Mouse (Mus musculus): ENCODE measurements around the gene Got1. TPM values are rescaled to one million over a fixed set of nuclear protein-coding genes. Genes with fewer than 3 reads are reported as not detected.

Got1 gene
- polyA plus RNA-seq, 1 experiment from 2014 or later = 97.8 TPM

- H3K9me3 ChIP-seq = no peaks in the 10 kb centered on the region
- H3K27me3 ChIP-seq (replicated peaks) = no peaks in the 10 kb centered on the region
- H3K4me1 ChIP-seq = no peaks in the 10 kb centered on the region
- no peak overlapping the region for H3K27ac ChIP-seq
- no peaks in the 10 kb centered on the region for H3K36me3 ChIP-seq (replicated peaks)
- no peak for ATAC-seq (replicated peaks)
- H3K4me2 ChIP-seq = no peak overlapping the region
- WGBS = 85% methylated on average over 5 of the region's 5 CpGs
- no peak overlapping the region for H3K9ac ChIP-seq
- no peak overlapping the region for H3K4me3 ChIP-seq
Observed at GRCm38 (mm10) chr19:43452176-43452575, 72.2 kb downstream of the Got1 start.

GRCm38 (mm10) chr19:43451563-43451962 lies 72.8 kb downstream of the Got1 start:
- no peak for ATAC-seq (replicated peaks)
- Histone ChIP-seq H3K9me3 (no peaks in the 10 kb centered on the region), H3K9ac (no peak overlapping the region), H3K4me1 (no peaks in the 10 kb centered on the region), H3K4me3 (no peak overlapping the region), H3K36me3 (replicated peaks) (no peaks in the 10 kb centered on the region), H3K27ac (no peak overlapping the region), H3K4me2 (no peak overlapping the region), H3K27me3 (replicated peaks) (no peaks in the 10 kb centered on the region)
- 88% methylated on average over 10 of the region's 10 CpGs for WGBS

Other genes with a start within 250 kb of the Got1 start
- 0.08 and 0.18 TPM in 2 replicates for gene Hpse2, start 136.2 kb downstream of the Got1 start, polyA plus RNA-seq (2015; fragmentation: Nextera tagmentation; extraction: Ambion mirVana)
- 2.1 and 3.3 TPM in 2 replicates for gene Cnnm1, start 84.2 kb downstream of the Got1 start, polyA plus RNA-seq (2015; fragmentation: Nextera tagmentation; extraction: Ambion mirVana)
- gene Nkx2-3, start 87.7 kb upstream of the Got1 start, polyA plus RNA-seq (2015; fragmentation: Nextera tagmentation; extraction: Ambion mirVana) = 0.40 and 0.98 TPM in 2 replicates
- gene Slc25a28, start 150.3 kb upstream of the Got1 start, polyA plus RNA-seq (2015; fragmentation: Nextera tagmentation; extraction: Ambion mirVana) = 14.4 and 16.7 TPM in 2 replicates
- gene Entpd7, start 165.1 kb upstream of the Got1 start, polyA plus RNA-seq (2015; fragmentation: Nextera tagmentation; extraction: Ambion mirVana) = 7.8 and 10.4 TPM in 2 replicates
- 6.9 and 7.4 TPM in 2 replicates for gene Cutc, start 228.4 kb upstream of the Got1 start, polyA plus RNA-seq (2015; fragmentation: Nextera tagmentation; extraction: Ambion mirVana)
- 12.8 and 14.2 TPM in 2 replicates for gene Cox15, start 228.4 kb upstream of the Got1 start, polyA plus RNA-seq (2015; fragmentation: Nextera tagmentation; extraction: Ambion mirVana)